Mouse (Mus musculus) cerebellum, postnatal 25 days (tissue): ENCODE results near the gene Cdk14.

Experiments used
- DNase-seq, 2 experiments: peaks; one replicate each; pipeline ENCODE4 v3.0.0; 2021; ENCODE audit warnings: mixed read lengths in 2 of 2

Cdk14 gene

GRCm38 (mm10) chr5:4770609-4771008 lies 649.5 kb downstream of the Cdk14 start:
- no peak for DNase-seq

- no peak for DNase-seq
These were observed 652.2 kb downstream of the Cdk14 start for GRCm38 (mm10) chr5:4767896-4768295.

GRCm38 (mm10) chr5:4766719-4767118 lies 653.4 kb downstream of the Cdk14 start:
- no peak for DNase-seq

- no peak for DNase-seq
These were observed 658.2 kb downstream of the Cdk14 start for GRCm38 (mm10) chr5:4761891-4762290.

- no peak for DNase-seq
These were observed 661.6 kb downstream of the Cdk14 start for GRCm38 (mm10) chr5:4758331-4759080.

- peak; percentile 88 to 90 for DNase-seq
These were observed 662.2 kb downstream of the Cdk14 start, which contains the start of gene Fzd1 for GRCm38 (mm10) chr5:4757902-4758301. Fzd1 (minus strand) TSS chr5:4758035.

- peak; percentile 69 to 74 for DNase-seq
These were observed 663.0 kb downstream of the Cdk14 start for GRCm38 (mm10) chr5:4756871-4757711.

GRCm38 (mm10) chr5:4756001-4756681 lies 664.0 kb downstream of the Cdk14 start:
- peak; percentile 56 to 67 for DNase-seq

GRCm38 (mm10) chr5:4755326-4755725 lies 664.8 kb downstream of the Cdk14 start:
- peak in 1 of 2 experiments; percentile 12 for DNase-seq

- peak in 1 of 2 experiments; percentile 15 for DNase-seq
These were observed 665.3 kb downstream of the Cdk14 start for GRCm38 (mm10) chr5:4754701-4755281.
